Mouse (Mus musculus) left cerebral cortex, postnatal 36 days (tissue): ENCODE results near the gene Inpp5e. TPM values are rescaled to one million over a fixed set of nuclear protein-coding genes. Genes with fewer than 3 reads are reported as not detected.

ENCODE experiments used
- DNase-seq, 2 experiments: peaks; one replicate each; pipeline ENCODE4 v3.0.0; 2021 to 2022; ENCODE audit warnings: low spot score in 2 of 2, mixed read lengths in 1 of 2
- intact Hi-C: fragments of 180-260 bp; cut with DNase I; formaldehyde crosslinking; loops from one replicate; pipeline ENCODE4 v1.15.1; 2025
- total RNA-seq, 2 experiments: library from RNA; stranded (reverse); gene quantifications; 2 replicates each; pipeline ENCODE4 v1.2.3; 2021

Gene Inpp5e
- total RNA-seq, 2 experiments from 2014 or later, result 22.5 to 26.6 TPM

- intact Hi-C loops, result no loop called here
- DNase-seq, result no peak
These were observed 60.8 kb downstream of the Inpp5e start for GRCm38 (mm10) chr2:26348241-26348640.

Other genes with a start within 250 kb of the Inpp5e start
- under 1 TPM in 1 of 2 experiments, not detected in 1; 0.15 TPM for gene Lhx3, start 200.9 kb downstream of the Inpp5e start, total RNA-seq
- gene Qsox2, start 171.7 kb downstream of the Inpp5e start, total RNA-seq, result 10 to 100 TPM; 22.8 to 23.3 TPM
- gene Ccdc187, start 114.6 kb downstream of the Inpp5e start, total RNA-seq, result 1 to 10 TPM; 1.3 to 3.5 TPM
- gene Gpsm1, start 93.7 kb downstream of the Inpp5e start, total RNA-seq, result 10 to 100 TPM; 44.4 to 58.4 TPM
- gene Dnlz, start 57.1 kb downstream of the Inpp5e start, total RNA-seq, result 10 to 100 TPM; 27.5 to 28.7 TPM
- 1 to 10 TPM; 2.1 to 2.7 TPM for gene Card9, start 48.3 kb downstream of the Inpp5e start, total RNA-seq
- 10 to 100 TPM; 54.0 to 71.0 TPM for gene Snapc4, start 28.6 kb downstream of the Inpp5e start, total RNA-seq
- gene Entr1, start 19.9 kb downstream of the Inpp5e start, total RNA-seq, result 100 to 1,000 TPM; 138 to 162 TPM
- 10 to 100 TPM; 91.4 to 91.9 TPM for gene Pmpca, start 19.9 kb downstream of the Inpp5e start, total RNA-seq
- gene Sec16a, start 36.0 kb upstream of the Inpp5e start, total RNA-seq, result 10 to 100 TPM; 39.0 to 52.3 TPM
- gene Notch1, start 107.5 kb upstream of the Inpp5e start, total RNA-seq, result 10 to 100 TPM; 24.5 to 28.5 TPM
- 10 to 100 TPM; 61.6 to 85.2 TPM for gene Egfl7, start 170.8 kb upstream of the Inpp5e start, total RNA-seq
- not detected for gene Gm20532, start 177.4 kb upstream of the Inpp5e start, total RNA-seq
- 1 to 10 TPM; 1.5 to 1.6 TPM for gene Agpat2, start 195.2 kb upstream of the Inpp5e start, total RNA-seq
- gene Fam69b, start 219.3 kb upstream of the Inpp5e start, total RNA-seq, result 10 to 100 TPM; 69.1 to 81.4 TPM